Mouse (Mus musculus) hindbrain, embryonic 15.5 days (tissue): ENCODE data around the gene Pla2g12a. TPM values are rescaled to one million over a fixed set of nuclear protein-coding genes. Genes with fewer than 3 reads are reported as not detected.

Source experiments
- ATAC-seq: fragments of 200-750 bp; cut with Nextera tagmentation; 2 replicates; pipeline ENCODE4 v1.8.0; 2017; ENCODE audit warnings: low read depth, moderate number of reproducible peaks, moderate TSS enrichment; ENCODE audit not compliant: low FRiP score
- H3K27ac ChIP-seq: fragments of 300-500 bp; sonication (generic); replicated peaks from 2 replicates; pipeline ENCODE4 v1.5.1; 2015; ENCODE audit warnings: mild to moderate bottlenecking, inconsistent platforms
- H3K27me3 ChIP-seq: fragments of 300-500 bp; sonication (generic); 2 replicates; pipeline ENCODE4 v1.6.1; 2015; ENCODE audit warnings: control low read depth, inconsistent platforms
- H3K36me3 ChIP-seq: fragments of 300-500 bp; sonication (generic); 2 replicates; pipeline ENCODE4 v1.6.1; 2015; ENCODE audit warnings: control low read depth, inconsistent platforms
- H3K4me1 ChIP-seq: fragments of 300-500 bp; sonication (generic); replicated peaks from 2 replicates; pipeline ENCODE4 v1.6.1; 2015; ENCODE audit warnings: control low read depth, inconsistent platforms
- H3K4me2 ChIP-seq: fragments of 300-500 bp; sonication (generic); 2 replicates; pipeline ENCODE4 v1.6.1; 2015; ENCODE audit warnings: moderate library complexity, mild to moderate bottlenecking, inconsistent platforms
- H3K4me3 ChIP-seq: fragments of 300-500 bp; sonication (generic); 2 replicates; pipeline ENCODE4 v1.5.1; 2015; ENCODE audit warnings: mild to moderate bottlenecking, inconsistent platforms
- H3K9ac ChIP-seq: fragments of 300-500 bp; sonication (generic); 2 replicates; pipeline ENCODE4 v1.6.1; 2015; ENCODE audit warnings: inconsistent platforms
- H3K9me3 ChIP-seq: fragments of 300-500 bp; sonication (generic); 2 replicates; pipeline ENCODE4 v1.6.1; 2016; ENCODE audit warnings: control low read depth, inconsistent platforms
- WGBS: fragments of 180-500 bp; shearing (Covaris S2); methylation state at CpG from one replicate; pipeline ENCODE4 v1.1.7; 2015; 5-methylcytosine and 5-hydroxymethylcytosine counted together
- polyA plus RNA-seq: library from polyadenylated mRNA; unstranded; fragments of >200 nt; fragmentation: Nextera tagmentation; extraction: Ambion mirVana; gene quantifications from 2 replicates; pipeline ENCODE4 v1.2.1, GENCODE M21; 2015

The Pla2g12a gene
- polyA plus RNA-seq, 1 experiment from 2014 or later: 38.1 TPM

DNA sequence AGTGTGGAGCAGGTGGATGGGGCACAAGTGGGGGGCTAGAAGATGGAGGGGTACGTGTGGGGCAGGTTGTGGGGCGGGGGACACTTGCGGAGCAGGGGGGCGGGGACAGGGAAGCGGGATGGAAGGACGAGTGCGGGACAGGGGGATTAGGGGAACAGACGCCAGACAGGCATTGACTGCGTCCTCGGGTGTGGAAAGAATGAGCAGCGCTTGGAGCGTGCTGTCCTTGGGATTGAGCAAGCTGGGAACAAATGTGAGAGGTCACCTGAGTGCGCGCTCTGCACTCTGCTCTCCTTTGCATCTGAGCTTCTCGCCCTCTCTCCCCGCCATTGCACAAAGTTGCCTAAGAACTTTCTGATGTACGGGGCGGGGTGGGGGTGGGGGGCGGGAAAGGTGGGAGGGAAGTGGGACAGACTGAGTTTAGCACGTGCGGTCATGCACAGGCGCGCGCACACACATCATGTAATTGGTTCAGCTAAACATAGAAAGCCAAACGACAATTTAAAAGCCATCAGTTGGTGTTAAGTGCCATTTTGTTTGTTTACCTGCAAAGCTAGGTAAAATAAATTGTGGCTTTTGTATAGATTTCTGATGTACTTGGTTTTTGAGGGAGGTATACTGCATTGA lies 838 bp downstream of the Pla2g12a start:
- Histone ChIP-seq H3K36me3 (no peaks in the 10 kb centered on the region), H3K27me3 (no peaks in the 10 kb centered on the region), H3K4me2 (peak overlapping the region; percentile 96), H3K9me3 (no peaks in the 10 kb centered on the region), H3K4me3 (peak overlapping the region; percentile 81), H3K9ac (peak overlapping the region; percentile 68), H3K4me1 (peaks cover 13% of the 10 kb centered on the region), H3K27ac (peak overlapping the region; percentile 87)
- peak; percentile 59 for ATAC-seq
- WGBS: under 1% methylated on average over 25 of the region's 25 CpGs

GRCm38 (mm10) chr3:129879913-129880312 lies 1.5 kb downstream of the Pla2g12a start:
- no peaks in the 10 kb centered on the region for H3K9me3 ChIP-seq
- H3K27ac ChIP-seq: no peak overlapping the region
- H3K4me1 ChIP-seq: peaks cover 13% of the 10 kb centered on the region
- H3K36me3 ChIP-seq: no peaks in the 10 kb centered on the region
- no peak for ATAC-seq
- no peak overlapping the region for H3K4me3 ChIP-seq
- no peaks in the 10 kb centered on the region for H3K27me3 ChIP-seq
- H3K4me2 ChIP-seq: peak overlapping the region; percentile 96
- 75% methylated on average over 2 of the region's 2 CpGs for WGBS
- H3K9ac ChIP-seq: no peak overlapping the region

- no peaks in the 10 kb centered on the region for H3K9me3 ChIP-seq
- WGBS: 87% methylated on average over 8 of the region's 8 CpGs
- no peak overlapping the region for H3K9ac ChIP-seq
- H3K36me3 ChIP-seq: no peaks in the 10 kb centered on the region
- no peak overlapping the region for H3K4me3 ChIP-seq
- no peaks in the 10 kb centered on the region for H3K27me3 ChIP-seq
- peaks cover 13% of the 10 kb centered on the region for H3K4me1 ChIP-seq
- no peak overlapping the region for H3K4me2 ChIP-seq
- no peak for ATAC-seq
- no peak overlapping the region for H3K27ac ChIP-seq
Measured at GRCm38 (mm10) chr3:129880925-129881593, 2.7 kb downstream of the Pla2g12a start.

GRCm38 (mm10) chr3:129885577-129885976 lies 7.2 kb downstream of the Pla2g12a start:
- Histone ChIP-seq H3K4me3 (no peak overlapping the region), H3K9me3 (no peaks in the 10 kb centered on the region), H3K27me3 (no peaks in the 10 kb centered on the region), H3K4me2 (no peak overlapping the region), H3K4me1 (no peaks in the 10 kb centered on the region), H3K9ac (no peak overlapping the region), H3K27ac (no peak overlapping the region), H3K36me3 (peaks cover 1% of the 10 kb centered on the region; the same call in 1 of the 2 replicates)
- 93% methylated on average over 9 of the region's 9 CpGs for WGBS
- ATAC-seq: no peak

DNA sequence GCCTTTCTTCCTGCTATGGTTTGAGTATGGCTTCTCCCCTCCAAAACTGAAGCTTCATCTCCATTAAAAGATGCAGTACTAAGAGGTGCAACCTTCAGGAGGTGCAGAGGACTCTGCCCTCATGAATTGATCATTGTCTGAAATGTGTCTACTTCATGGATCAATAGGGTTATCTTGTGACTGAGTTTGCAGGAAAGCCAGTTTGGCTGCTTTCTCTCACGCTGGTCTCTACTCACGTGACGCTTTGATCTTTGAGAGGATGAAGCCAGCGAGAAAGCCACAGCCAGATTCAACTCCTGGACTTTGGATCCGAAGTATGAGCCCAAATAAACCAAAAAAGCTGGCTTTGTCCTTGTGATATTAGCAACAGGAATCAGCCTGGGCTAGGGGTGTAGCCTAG lies 8.0 kb downstream of the Pla2g12a start:
- H3K9ac ChIP-seq: no peak overlapping the region
- no peaks in the 10 kb centered on the region for H3K27me3 ChIP-seq
- 91% methylated on average over 5 of the region's 5 CpGs for WGBS
- ATAC-seq: no peak
- no peaks in the 10 kb centered on the region for H3K9me3 ChIP-seq
- no peak overlapping the region for H3K4me2 ChIP-seq
- H3K36me3 ChIP-seq: peaks cover 9% of the 10 kb centered on the region
- H3K27ac ChIP-seq: no peak overlapping the region
- H3K4me3 ChIP-seq: no peak overlapping the region
- H3K4me1 ChIP-seq: no peaks in the 10 kb centered on the region

GRCm38 (mm10) chr3:129887779-129888517 lies 9.5 kb downstream of the Pla2g12a start:
- no peak overlapping the region for H3K27ac ChIP-seq
- no peak overlapping the region for H3K9ac ChIP-seq
- peaks cover 19% of the 10 kb centered on the region for H3K36me3 ChIP-seq
- no peak for ATAC-seq
- no peak overlapping the region for H3K4me3 ChIP-seq
- 90% methylated on average over 13 of the region's 13 CpGs for WGBS
- H3K4me1 ChIP-seq: no peaks in the 10 kb centered on the region
- no peaks in the 10 kb centered on the region for H3K27me3 ChIP-seq
- H3K9me3 ChIP-seq: no peaks in the 10 kb centered on the region
- no peak overlapping the region for H3K4me2 ChIP-seq

DNA sequence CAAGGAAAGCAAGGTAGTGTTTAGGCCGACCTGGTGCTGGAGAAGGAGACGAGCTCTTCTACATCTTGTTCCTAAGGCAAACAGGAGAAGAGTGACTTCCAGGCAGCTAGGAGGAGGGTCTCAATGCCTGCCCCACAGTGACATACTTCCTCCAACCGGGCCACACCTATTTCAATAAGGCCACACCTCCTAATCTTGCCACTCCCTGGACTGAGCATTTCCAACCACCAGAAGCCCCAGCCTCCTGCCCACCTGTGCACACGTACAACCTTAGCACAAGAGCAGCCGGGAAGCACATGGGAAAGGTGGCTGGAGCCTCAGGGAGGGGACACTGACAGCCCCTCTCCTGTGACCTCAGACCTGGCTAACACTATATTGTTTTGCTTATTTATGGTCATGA lies 13.6 kb downstream of the Pla2g12a start:
- peaks cover 33% of the 10 kb centered on the region for H3K36me3 ChIP-seq
- H3K4me2 ChIP-seq: no peak overlapping the region
- no peaks in the 10 kb centered on the region for H3K4me1 ChIP-seq
- H3K9ac ChIP-seq: no peak overlapping the region
- no peak overlapping the region for H3K4me3 ChIP-seq
- no peak overlapping the region for H3K27ac ChIP-seq
- H3K9me3 ChIP-seq: no peaks in the 10 kb centered on the region
- no peak for ATAC-seq
- 90% methylated on average over 5 of the region's 5 CpGs for WGBS
- H3K27me3 ChIP-seq: no peaks in the 10 kb centered on the region

GRCm38 (mm10) chr3:129893143-129893542 lies 14.7 kb downstream of the Pla2g12a start:
- 97% methylated on average over 3 of the region's 3 CpGs for WGBS
- ATAC-seq: no peak
- no peaks in the 10 kb centered on the region for H3K27me3 ChIP-seq
- no peak overlapping the region for H3K9ac ChIP-seq
- H3K27ac ChIP-seq: no peak overlapping the region
- H3K4me2 ChIP-seq: no peak overlapping the region
- H3K4me3 ChIP-seq: no peak overlapping the region
- no peaks in the 10 kb centered on the region for H3K9me3 ChIP-seq
- H3K4me1 ChIP-seq: no peaks in the 10 kb centered on the region
- peaks cover 33% of the 10 kb centered on the region for H3K36me3 ChIP-seq

DNA sequence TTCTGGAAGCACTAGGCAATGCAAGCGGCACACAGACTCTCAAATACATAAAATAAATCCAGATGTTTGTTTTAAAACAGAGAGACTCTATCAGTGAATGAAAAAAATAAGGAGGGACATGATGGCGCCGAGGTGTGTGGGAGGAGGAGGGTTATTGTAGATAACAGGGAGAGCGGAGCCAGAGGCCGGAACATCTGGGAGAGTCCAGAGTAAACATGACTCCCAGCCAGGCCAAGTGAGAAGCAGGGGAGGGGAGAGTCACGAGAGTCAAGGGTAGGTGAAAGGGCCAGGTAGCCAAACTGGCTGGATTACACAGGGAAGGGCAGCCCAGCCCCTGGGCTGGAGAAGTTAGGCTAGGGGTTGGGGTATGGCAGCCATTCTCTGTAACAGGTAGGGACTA lies 18.2 kb downstream of the Pla2g12a start:
- no peak overlapping the region for H3K27ac ChIP-seq
- H3K4me2 ChIP-seq: no peak overlapping the region
- peaks cover 4% of the 10 kb centered on the region for H3K4me1 ChIP-seq
- H3K9me3 ChIP-seq: no peaks in the 10 kb centered on the region
- peaks cover 24% of the 10 kb centered on the region for H3K36me3 ChIP-seq
- no peak overlapping the region for H3K9ac ChIP-seq
- no peaks in the 10 kb centered on the region for H3K27me3 ChIP-seq
- ATAC-seq: no peak
- H3K4me3 ChIP-seq: no peak overlapping the region
- 92% methylated on average over 6 of the region's 6 CpGs for WGBS

DNA sequence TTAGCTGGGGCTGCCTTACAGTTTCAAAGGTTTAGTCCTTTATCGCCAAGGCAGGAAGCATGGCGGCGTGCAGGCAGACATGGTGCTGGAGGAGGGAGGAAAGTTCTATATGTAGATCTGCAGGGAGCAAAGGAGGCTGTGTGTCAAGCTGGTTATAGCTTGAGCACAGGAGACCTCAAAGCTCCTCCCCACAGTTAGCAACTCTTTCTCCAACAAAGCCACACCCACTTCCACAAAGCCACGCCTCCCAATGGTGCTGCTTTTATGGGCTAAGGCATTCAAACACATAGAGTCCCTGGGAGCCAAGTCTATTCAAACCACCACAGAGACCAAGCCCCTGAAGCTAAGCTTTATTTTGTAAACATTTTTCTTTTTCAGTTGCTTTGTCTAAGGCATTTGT lies 20.5 kb downstream of the Pla2g12a start:
- Histone ChIP-seq H3K36me3 (peaks cover 7% of the 10 kb centered on the region; the same call in 1 of the 2 replicates), H3K4me3 (no peak overlapping the region), H3K4me2 (no peak overlapping the region), H3K9ac (no peak overlapping the region), H3K9me3 (no peaks in the 10 kb centered on the region), H3K27me3 (no peaks in the 10 kb centered on the region), H3K27ac (no peak overlapping the region), H3K4me1 (peaks cover 14% of the 10 kb centered on the region)
- WGBS: 68% methylated on average over 4 of the region's 4 CpGs
- no peak for ATAC-seq

- WGBS: under 1% methylated on average over 34 of the region's 34 CpGs
- Histone ChIP-seq H3K9me3 (no peaks in the 10 kb centered on the region), H3K27me3 (no peaks in the 10 kb centered on the region), H3K4me2 (peak within 1 kb of the TSS; percentile 76), H3K4me3 (peak within 1 kb of the TSS; percentile 54), H3K4me1 (peaks cover 14% of the 10 kb centered on the region), H3K27ac (peak within 1 kb of the TSS; percentile 29; the same call in 1 of the 2 replicates), H3K36me3 (no peaks in the 10 kb centered on the region), H3K9ac (peak within 1 kb of the TSS; percentile 43)
- ATAC-seq: peak; percentile 94
Measured at GRCm38 (mm10) chr3:129901271-129901809, 22.9 kb downstream of the Pla2g12a start, which contains the start of gene Casp6. TSS of gene Casp6 (plus strand) at chr3:129901425.

DNA sequence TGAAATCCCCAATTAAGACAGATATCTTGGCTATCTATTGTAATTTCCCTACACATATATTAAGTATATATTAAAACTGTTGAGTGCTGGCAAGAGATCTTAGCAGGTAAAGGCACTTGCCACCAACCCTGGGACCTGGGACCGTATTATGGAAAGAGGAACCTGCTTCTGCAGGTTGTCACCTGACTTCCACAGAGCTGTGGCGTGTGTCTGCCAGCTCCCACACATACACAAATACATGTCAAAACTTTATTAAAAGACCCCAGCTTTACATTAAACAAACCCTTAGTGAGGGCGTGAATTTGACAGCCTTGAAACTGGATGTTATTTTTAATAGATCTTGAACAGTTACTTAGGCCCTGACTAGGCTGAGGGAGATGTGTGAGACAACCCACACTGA lies 25.0 kb downstream of the Pla2g12a start:
- ATAC-seq: no peak
- Histone ChIP-seq H3K27me3 (no peaks in the 10 kb centered on the region), H3K9ac (no peak overlapping the region), H3K4me2 (no peak overlapping the region), H3K9me3 (no peaks in the 10 kb centered on the region), H3K4me1 (peaks cover 14% of the 10 kb centered on the region), H3K27ac (no peak overlapping the region), H3K36me3 (no peaks in the 10 kb centered on the region), H3K4me3 (no peak overlapping the region)
- 97% methylated on average over 3 of the region's 3 CpGs for WGBS
